Mouse (Mus musculus) left cerebral cortex, adult 18-20 months (tissue): ENCODE data around the gene Gata1. TPM values are rescaled to one million over a fixed set of nuclear protein-coding genes. Genes with fewer than 3 reads are reported as not detected.

Source experiments
- total RNA-seq, 2 experiments: library from RNA; stranded (reverse); gene quantifications; 2 replicates each; pipeline ENCODE4 v1.2.3; 2021

Gata1 gene
- total RNA-seq, 2 experiments from 2014 or later: not detected

Other genes with a start within 250 kb of the Gata1 start
- 10 to 100 TPM; 96.0 to 98.1 TPM for gene Praf2, start 249.6 kb downstream of the Gata1 start, total RNA-seq
- gene Ccdc120, start 227.2 kb downstream of the Gata1 start, total RNA-seq: 10 to 100 TPM; 26.7 to 29.7 TPM
- gene Tfe3, start 215.5 kb downstream of the Gata1 start, total RNA-seq: 10 to 100 TPM; 34.2 to 35.2 TPM
- 100 to 1,000 TPM in 1 of 2 experiments, 10 to 100 TPM in 1; 99.1 to 103 TPM for gene Gripap1, start 188.3 kb downstream of the Gata1 start, total RNA-seq
- gene Kcnd1, start 155.8 kb downstream of the Gata1 start, total RNA-seq: 1 to 10 TPM; 8.4 to 9.6 TPM
- 10 to 100 TPM; 81.4 to 83.2 TPM for gene Otud5, start 136.7 kb downstream of the Gata1 start, total RNA-seq
- 10 to 100 TPM; 49.5 to 52.9 TPM for gene Pim2, start 99.8 kb downstream of the Gata1 start, total RNA-seq
- gene Slc35a2, start 94.0 kb downstream of the Gata1 start, total RNA-seq: 10 to 100 TPM; 34.5 to 38.2 TPM
- 10 to 100 TPM; 91.8 to 98.4 TPM for gene Pqbp1, start 78.8 kb downstream of the Gata1 start, total RNA-seq
- 10 to 100 TPM; 22.8 to 27.1 TPM for gene Timm17b, start 78.7 kb downstream of the Gata1 start, total RNA-seq
- not detected for gene Gm10491, start 70.2 kb downstream of the Gata1 start, total RNA-seq
- gene Gm10490, start 68.5 kb downstream of the Gata1 start, total RNA-seq: not detected
- gene Pcsk1n, start 58.2 kb downstream of the Gata1 start, total RNA-seq: 100 to 1,000 TPM; 480 to 519 TPM
- not detected for gene Eras, start 49.5 kb downstream of the Gata1 start, total RNA-seq
- gene Hdac6, start 30.2 kb downstream of the Gata1 start, total RNA-seq: 10 to 100 TPM; 47.5 to 48.4 TPM
- under 1 TPM in 1 of 2 experiments, not detected in 1; 0.79 TPM for gene Glod5, start 40.4 kb upstream of the Gata1 start, total RNA-seq
- 10 to 100 TPM; 21.1 to 30.2 TPM for gene Suv39h1, start 96.7 kb upstream of the Gata1 start, total RNA-seq
- 1 to 10 TPM; 1.3 to 1.5 TPM for gene Was, start 112.4 kb upstream of the Gata1 start, total RNA-seq
- gene Wdr13, start 154.8 kb upstream of the Gata1 start, total RNA-seq: 100 to 1,000 TPM; 190 TPM
- 100 to 1,000 TPM in 1 of 2 experiments, 10 to 100 TPM in 1; 87.6 to 133 TPM for gene Rbm3, start 167.8 kb upstream of the Gata1 start, total RNA-seq
- 10 to 100 TPM; 16.8 to 18.0 TPM for gene Tbc1d25, start 198.1 kb upstream of the Gata1 start, total RNA-seq
- gene Ebp, start 215.4 kb upstream of the Gata1 start, total RNA-seq: 10 to 100 TPM; 32.9 to 36.9 TPM
- 10 to 100 TPM; 67.6 to 77.9 TPM for gene Porcn, start 228.5 kb upstream of the Gata1 start, total RNA-seq